In the genomic region with DNA sequence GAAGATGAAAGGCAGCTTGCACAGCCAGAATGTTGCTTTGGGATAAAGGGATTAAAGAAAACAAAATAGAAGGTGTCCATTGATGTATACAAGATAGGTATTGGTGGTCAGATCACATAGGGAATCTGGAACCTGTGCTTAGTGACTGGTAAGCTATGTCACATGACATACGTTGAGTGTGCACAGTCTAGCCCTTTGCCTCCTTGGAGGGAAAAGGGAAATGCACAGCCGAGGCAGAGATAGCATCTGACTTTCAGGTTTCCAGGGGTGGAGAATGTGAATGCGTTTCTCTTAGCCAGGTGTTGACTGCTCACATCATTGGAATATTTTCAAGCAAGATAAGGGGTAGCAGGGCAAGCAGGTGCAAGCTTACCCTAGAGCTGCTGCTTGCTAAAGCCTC, we compare ENCODE assay signal across 25 mouse cellular contexts.
A peak's percentile ranks its signal among the peaks of the same experiment; 100 is the strongest.
DNase-seq lines count a peak whose midpoint lies in the region; ATAC-seq and TF ChIP-seq lines count a peak whose summit lies in the region.
"Had no signal": no experiment of that assay in that cellular context is flagged by ENCODE, and none has a peak within 500 bp of the region (broad histone marks: within the 10 kb centered on the region; RNA-seq: fewer than 3 reads in every experiment).

No protein-coding gene starts in this region.

- intact Hi-C loops in gastrocnemius, adult 2 months (cut with DNase I), result no loop called here

- H3K9ac ChIP-seq in hindbrain, embryonic 15.5 days, result no peak overlapping the region
- H3K9ac ChIP-seq in hindbrain, embryonic 11.5 days (ENCODE audit: low read depth, low read length), result no peak overlapping the region
- no peak overlapping the region for H3K9ac ChIP-seq in midbrain, postnatal 0 days (replicated peaks; ENCODE audit: low read length, poor library complexity, severe bottlenecking)
- H3K9ac ChIP-seq in midbrain, embryonic 13.5 days (replicated peaks), result no peak overlapping the region
- H3K9ac ChIP-seq: embryonic facial prominence, embryonic 13.5 days; forebrain, embryonic 12.5 days; forebrain, embryonic 15.5 days; hindbrain, embryonic 14.5 days had no signal

- peak overlapping the region; percentile 78 for H3K27ac ChIP-seq in gastrocnemius, adult 2 months
- H3K27ac ChIP-seq in hindbrain, embryonic 15.5 days (replicated peaks), result 0 out of 2 replicates have a peak overlapping the region, but pooled peaks have one; percentile 3
- no peak overlapping the region for H3K27ac ChIP-seq in hindbrain, embryonic 11.5 days (ENCODE audit: low read depth, low read length)
- H3K27ac ChIP-seq in kidney, adult 2 months (ENCODE audit: insufficient read depth, low read depth, low read length), result no peak overlapping the region
- H3K27ac ChIP-seq in midbrain, postnatal 0 days (ENCODE audit: low read depth, low read length), result 0 out of 2 replicates have a peak overlapping the region, but pooled peaks have one; percentile 6
- no peak overlapping the region for H3K27ac ChIP-seq in midbrain, embryonic 13.5 days
- H3K27ac ChIP-seq: embryonic facial prominence, embryonic 10.5 days; embryonic facial prominence, embryonic 13.5 days; forebrain, embryonic 12.5 days; forebrain, embryonic 15.5 days; hindbrain, embryonic 10.5 days; hindbrain, embryonic 14.5 days had no signal

- TF ChIP-seq POLR2A in kidney, adult 2 months (IDR thresholded peaks at IDR 0.05; ENCODE audit: low read depth, low read length), result no peak

- no peaks in the 10 kb centered on the region for H3K27me3 ChIP-seq in hindbrain, embryonic 15.5 days
- H3K27me3 ChIP-seq in hindbrain, embryonic 11.5 days (ENCODE audit: control insufficient read depth, insufficient read depth, low read length), result no peaks in the 10 kb centered on the region
- no peaks in the 10 kb centered on the region for H3K27me3 ChIP-seq in kidney, adult 2 months (replicated peaks; ENCODE audit: control insufficient read depth, insufficient read depth, low read length)
- no peaks in the 10 kb centered on the region for H3K27me3 ChIP-seq in midbrain, postnatal 0 days (ENCODE audit: insufficient read depth, low read length)
- no peaks in the 10 kb centered on the region for H3K27me3 ChIP-seq in midbrain, embryonic 13.5 days
- H3K27me3 ChIP-seq: embryonic facial prominence, embryonic 13.5 days; forebrain, embryonic 15.5 days had no signal

- no peak overlapping the region for H3K4me2 ChIP-seq in hindbrain, embryonic 15.5 days
- H3K4me2 ChIP-seq in hindbrain, embryonic 11.5 days (replicated peaks; ENCODE audit: low read depth, low read length), result no peak overlapping the region
- H3K4me2 ChIP-seq in midbrain, postnatal 0 days (ENCODE audit: low read depth, low read length, poor library complexity, severe bottlenecking), result no peak overlapping the region
- no peak overlapping the region for H3K4me2 ChIP-seq in midbrain, embryonic 13.5 days (replicated peaks)
- H3K4me2 ChIP-seq: embryonic facial prominence, embryonic 13.5 days; forebrain, embryonic 12.5 days; forebrain, embryonic 15.5 days; hindbrain, embryonic 14.5 days had no signal

- no peak for ATAC-seq in hindbrain, embryonic 15.5 days (ENCODE audit: low FRiP score, low read depth)
- no peak for ATAC-seq in hindbrain, embryonic 11.5 days (ENCODE audit: low FRiP score)
- no peak for ATAC-seq in midbrain, postnatal 0 days (ENCODE audit: low FRiP score)
- no peak for ATAC-seq in midbrain, embryonic 13.5 days
- ATAC-seq: activated CD4-positive, CD25-positive, alpha-beta regulatory T cell, adult 4 months; forebrain, embryonic 15.5 days had no signal

- WGBS in hindbrain, embryonic 15.5 days, result 81% methylated on average over 3 of the region's 3 CpGs
- 88% methylated on average over 3 of the region's 3 CpGs for WGBS in hindbrain, embryonic 11.5 days
- WGBS in kidney, adult 2 months, result 72% methylated on average over 3 of the region's 3 CpGs
- 69% methylated on average over 3 of the region's 3 CpGs for WGBS in midbrain, postnatal 0 days
- 86% methylated on average over 3 of the region's 3 CpGs for WGBS in midbrain, embryonic 13.5 days

- H3K9me3 ChIP-seq in hindbrain, embryonic 15.5 days, result no peaks in the 10 kb centered on the region
- no peaks in the 10 kb centered on the region for H3K9me3 ChIP-seq in hindbrain, embryonic 11.5 days (ENCODE audit: control insufficient read depth, low read length)
- no peaks in the 10 kb centered on the region for H3K9me3 ChIP-seq in midbrain, postnatal 0 days (ENCODE audit: low read length)
- H3K9me3 ChIP-seq in midbrain, embryonic 13.5 days, result no peaks in the 10 kb centered on the region
- H3K9me3 ChIP-seq: embryonic facial prominence, embryonic 10.5 days; embryonic facial prominence, embryonic 13.5 days; forebrain, embryonic 12.5 days; forebrain, embryonic 15.5 days; hindbrain, embryonic 10.5 days had no signal

- no peak for DNase-seq in gastrocnemius, adult 2 months
- DNase-seq in gastrocnemius, postnatal 25 days, result no peak
- no peak for DNase-seq in hindbrain, embryonic 11.5 days (ENCODE audit: low spot score)
- peak; percentile 7 for DNase-seq in kidney, adult 2 months
- DNase-seq in kidney, postnatal 4 days, result no peak
- no peak for DNase-seq in midbrain, postnatal 0 days (ENCODE audit: low spot score)
- DNase-seq: adrenal gland, adult 8-10 months; adrenal gland, postnatal 25 days; cerebellum, adult 11-12 months; cerebellum, adult 8-10 months; cerebellum, postnatal 10 days; cerebellum, postnatal 36 days; embryo, embryonic 11 days; gastrocnemius, postnatal 10 days; heart, adult 11 months had no signal

- H3K36me3 ChIP-seq in hindbrain, embryonic 15.5 days, result no peaks in the 10 kb centered on the region
- no peaks in the 10 kb centered on the region for H3K36me3 ChIP-seq in hindbrain, embryonic 11.5 days (ENCODE audit: control insufficient read depth, insufficient read depth, low read length)
- no peaks in the 10 kb centered on the region for H3K36me3 ChIP-seq in kidney, adult 2 months (ENCODE audit: control insufficient read depth, insufficient read depth, low read length)
- H3K36me3 ChIP-seq in midbrain, postnatal 0 days (ENCODE audit: insufficient read depth, low read length), result no peaks in the 10 kb centered on the region
- no peaks in the 10 kb centered on the region for H3K36me3 ChIP-seq in midbrain, embryonic 13.5 days
- H3K36me3 ChIP-seq: embryonic facial prominence, embryonic 10.5 days; embryonic facial prominence, embryonic 13.5 days; forebrain, embryonic 12.5 days; forebrain, embryonic 15.5 days; hindbrain, embryonic 10.5 days had no signal

- TF ChIP-seq CTCF in gastrocnemius, adult 2 months (IDR thresholded peaks at IDR 0.05), result no peak
- no peak for TF ChIP-seq CTCF in kidney, adult 2 months (conservative IDR thresholded peaks at IDR 0.05; ENCODE audit: insufficient read depth, insufficient read length, low read depth, low read length)
- TF ChIP-seq CTCF in midbrain, postnatal 0 days (IDR thresholded peaks at IDR 0.05), result no peak

- no peak overlapping the region for H3K4me3 ChIP-seq in gastrocnemius, adult 2 months
- H3K4me3 ChIP-seq in hindbrain, embryonic 15.5 days, result no peak overlapping the region
- H3K4me3 ChIP-seq in hindbrain, embryonic 11.5 days (ENCODE audit: low read depth, low read length), result no peak overlapping the region
- no peak overlapping the region for H3K4me3 ChIP-seq in kidney, adult 2 months (ENCODE audit: insufficient read depth, low read depth, low read length)
- H3K4me3 ChIP-seq in midbrain, postnatal 0 days (ENCODE audit: low read depth, low read length), result no peak overlapping the region
- H3K4me3 ChIP-seq in midbrain, embryonic 13.5 days (replicated peaks), result no peak overlapping the region
- H3K4me3 ChIP-seq: embryonic facial prominence, embryonic 10.5 days; embryonic facial prominence, embryonic 13.5 days; erythroblast, embryonic 14.5 days; forebrain, embryonic 12.5 days; forebrain, embryonic 15.5 days; hindbrain, embryonic 10.5 days had no signal

- H3K4me1 ChIP-seq in hindbrain, embryonic 15.5 days (replicated peaks), result 0 out of 2 replicates have a peak, but pooled peaks cover 3% of the 10 kb centered on the region
- no peaks in the 10 kb centered on the region for H3K4me1 ChIP-seq in hindbrain, embryonic 11.5 days (replicated peaks; ENCODE audit: control insufficient read depth, insufficient read depth, low read length)
- no peaks in the 10 kb centered on the region for H3K4me1 ChIP-seq in kidney, adult 2 months (ENCODE audit: control insufficient read depth, insufficient read depth, low read length)
- H3K4me1 ChIP-seq in midbrain, postnatal 0 days (ENCODE audit: insufficient read depth, low read length), result no peaks in the 10 kb centered on the region
- H3K4me1 ChIP-seq in midbrain, embryonic 13.5 days (replicated peaks), result no peaks in the 10 kb centered on the region
- H3K4me1 ChIP-seq: embryonic facial prominence, embryonic 13.5 days; forebrain, embryonic 12.5 days; forebrain, embryonic 15.5 days; hindbrain, embryonic 10.5 days had no signal

Comparison
In these comparisons a context has a peak if more than half of its experiments do, and no peak if none do; other contexts are left out.
1. H3K27ac ChIP-seq: peak in gastrocnemius, adult 2 months (single experiment), hindbrain, embryonic 15.5 days (single experiment) and midbrain, postnatal 0 days (single experiment); none in hindbrain, embryonic 11.5 days (single experiment), kidney, adult 2 months (single experiment) and midbrain, embryonic 13.5 days (single experiment).